24 mouse cellular contexts compared by ENCODE assay signal in the genomic region with DNA sequence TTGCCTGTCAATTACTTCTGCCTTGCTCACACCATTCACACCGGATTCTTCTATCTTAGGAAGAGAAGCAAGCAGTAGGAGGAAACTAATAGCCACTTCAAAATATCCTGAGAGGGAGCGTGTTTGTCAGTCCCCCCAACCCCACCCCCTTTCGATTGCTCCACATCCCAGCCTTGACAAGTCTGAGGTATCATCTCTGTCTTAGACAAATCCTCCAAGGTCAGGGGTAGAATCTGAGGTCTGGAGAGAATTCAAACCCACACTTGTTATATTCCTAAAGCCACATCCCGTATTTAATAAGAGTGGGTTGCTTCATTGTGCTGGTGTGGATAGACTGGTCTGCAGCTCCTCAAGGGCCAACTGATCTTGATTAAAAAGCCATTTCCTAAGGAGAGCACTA. TPM values are rescaled to one million over a fixed set of nuclear protein-coding genes. Genes with fewer than 3 reads are reported as not detected.
A peak's percentile ranks its signal among the peaks of the same experiment; 100 is the strongest.
DNase-seq lines count a peak whose midpoint lies in the region; ATAC-seq and TF ChIP-seq lines count a peak whose summit lies in the region.
"Had no signal": no experiment of that assay in that cellular context is flagged by ENCODE, and none has a peak within 500 bp of the region (broad histone marks: within the 10 kb centered on the region; RNA-seq: fewer than 3 reads in every experiment).

No protein-coding gene starts in this region.

- no peak for TF ChIP-seq CTCF in E14TG2a.4 (conservative IDR thresholded peaks at IDR 0.05; ENCODE audit: low read length)

- no peaks in the 10 kb centered on the region for H3K27me3 ChIP-seq in E14TG2a.4 (ENCODE audit: insufficient read depth, low read length)
- H3K27me3 ChIP-seq: embryonic facial prominence, embryonic 12.5 days; forebrain, embryonic 12.5 days; forebrain, embryonic 15.5 days; heart, embryonic 13.5 days; hindbrain, embryonic 12.5 days; hindbrain, embryonic 15.5 days had no signal

- peak overlapping the region; percentile 52; the same call in 1 of the 2 replicates for H3K27ac ChIP-seq in ES-E14 (ENCODE audit: insufficient read depth, low read depth, low read length, poor library complexity, severe bottlenecking)
- H3K27ac ChIP-seq: embryonic facial prominence, embryonic 12.5 days; forebrain, embryonic 12.5 days; forebrain, embryonic 15.5 days; heart, adult 2 months; heart, embryonic 10.5 days; heart, embryonic 13.5 days; hindbrain, embryonic 12.5 days; hindbrain, embryonic 15.5 days had no signal

- H3K4me3 ChIP-seq in E14TG2a.4 (replicated peaks; ENCODE audit: low read length) (peak overlapping the region; percentile 71), ES-E14 (ENCODE audit: insufficient read depth in 1 of 2, low read depth in 1 of 2, low read length in 2 of 2, poor library complexity in 1 of 2, severe bottlenecking in 1 of 2) (no peak overlapping the region)
- H3K4me3 ChIP-seq: embryonic facial prominence, embryonic 12.5 days; erythroblast, embryonic 14.5 days; forebrain, embryonic 12.5 days; forebrain, embryonic 15.5 days; heart, adult 2 months; heart, embryonic 10.5 days; heart, embryonic 13.5 days; hindbrain, embryonic 12.5 days; hindbrain, embryonic 15.5 days had no signal

- in situ Hi-C loops in ES-E14 (cut with MboI; ENCODE audit: low sequenced_read_pairs in 2 of 2, unreplicated experiment in 2 of 2) = no loop called here

- no peak overlapping the region for H3K9ac ChIP-seq in ES-E14 (ENCODE audit: insufficient read depth, low read depth, low read length, poor library complexity, severe bottlenecking)
- H3K9ac ChIP-seq: embryonic facial prominence, embryonic 12.5 days; forebrain, embryonic 12.5 days; forebrain, embryonic 15.5 days; heart, embryonic 13.5 days; hindbrain, embryonic 12.5 days; hindbrain, embryonic 15.5 days had no signal

- DNase-seq in ES-E14 (ENCODE audit: low read depth, low spot score) = no peak
- no peak for DNase-seq in cerebellum, adult 11 months
- DNase-seq in adrenal gland, adult 2 months = no peak
- no peak for DNase-seq in layer of hippocampus, adult 9-10 months (ENCODE audit: low spot score)
- DNase-seq: adrenal gland, postnatal 10 days; cerebellum, adult 11-12 months; cerebellum, adult 8-10 months; cerebellum, postnatal 10 days; cerebellum, postnatal 36 days; gastrocnemius, postnatal 25 days; heart, adult 2 months; heart, postnatal 14 days had no signal

- ATAC-seq in megakaryocyte progenitor cell, adult 5-6 weeks (replicated peaks; ENCODE audit: poor library complexity) = peak; percentile 51
- ATAC-seq: activated CD4-positive, CD25-positive, alpha-beta regulatory T cell, adult 4 months; intestine, postnatal 0 days had no signal

- no peaks in the 10 kb centered on the region for H3K9me3 ChIP-seq in E14TG2a.4 (ENCODE audit: low read length)
- no peaks in the 10 kb centered on the region for H3K9me3 ChIP-seq in ES-E14 (ENCODE audit: control insufficient read depth, insufficient read depth, low read depth, low read length)
- H3K9me3 ChIP-seq: forebrain, embryonic 12.5 days; forebrain, embryonic 15.5 days; heart, embryonic 10.5 days; heart, embryonic 13.5 days; hindbrain, embryonic 12.5 days; hindbrain, embryonic 15.5 days had no signal

- H3K36me3 ChIP-seq in E14TG2a.4 (ENCODE audit: insufficient read depth, low read length) (peaks cover 78% of the 10 kb centered on the region), ES-E14 (ENCODE audit: control insufficient read depth, insufficient read depth, low read length, poor library complexity, severe bottlenecking) (peaks cover 14% of the 10 kb centered on the region)
- H3K36me3 ChIP-seq: forebrain, embryonic 15.5 days had no signal

- H3K4me1 ChIP-seq in E14TG2a.4 (replicated peaks; ENCODE audit: low read depth, low read length) (peaks cover 91% of the 10 kb centered on the region), ES-E14 (ENCODE audit: control insufficient read depth in 2 of 2, insufficient read depth in 2 of 2, low read length in 2 of 2, poor library complexity in 1 of 2) (peaks cover 19 to 20% of the 10 kb centered on the region in 2 experiments)
- H3K4me1 ChIP-seq: embryonic facial prominence, embryonic 12.5 days; forebrain, embryonic 15.5 days; hindbrain, embryonic 12.5 days; hindbrain, embryonic 15.5 days had no signal

TF ChIP-seq in ES-E14, 5 proteins besides CTCF, POLR2A, EP300 and RAD21:
- no peak for TF ChIP-seq MAFK (IDR thresholded peaks at IDR 0.05; ENCODE audit: insufficient read depth, low read depth, low read length)
- no peak for TF ChIP-seq ZC3H11A (IDR thresholded peaks at IDR 0.05; ENCODE audit: borderline replicate concordance, low read depth, low read length)
- no peak for TF ChIP-seq CHD2 (IDR thresholded peaks at IDR 0.05; ENCODE audit: low read depth, low read length)
- TF ChIP-seq HCFC1 (IDR thresholded peaks at IDR 0.05; ENCODE audit: borderline replicate concordance, insufficient read depth, low read length) = no peak
- no peak for TF ChIP-seq ZNF384 (IDR thresholded peaks at IDR 0.05; ENCODE audit: low read depth, low read length)

RNA-seq across cellular contexts. Expression of gene Elovl6, which starts 40.8 kb away (rescaled TPM):
- 109 and 118 TPM in 2 replicates for total RNA-seq in ES-E14 (2012; rRNA removed)
- 16.2 and 22.7 TPM in 2 replicates for total RNA-seq in megakaryocyte progenitor cell, adult 5-6 weeks (2015)
- total RNA-seq in megakaryocyte progenitor cell, adult 5-6 weeks (2017) = 11.8 and 12.3 TPM in 2 replicates
- total RNA-seq in adrenal gland, adult 2 months (2021) = 10 to 100 TPM; 59.0 to 96.0 TPM
- polyA plus RNA-seq in adrenal gland, adult 2 months (2012; rRNA removed) = 111 and 121 TPM in 2 replicates
